Mouse (Mus musculus) CH12.LX (cell line): ENCODE measurements at regions not wholly inside any gene's neighbourhood (a gene's known extent, or its start where the extent isn't known, plus 50 kb on each side); places are given as distances from the start of the nearest gene placed in this dataset.
A peak's percentile ranks its signal among the peaks of the same experiment; 100 is the strongest.

Experiments
- DNase-seq: peaks from one replicate; pipeline ENCODE4 v3.0.0-alpha.2; 2013; ENCODE audit errors: extremely low read depth
- H3K27ac ChIP-seq: 2 replicates; pipeline ENCODE4 v1.5.1; 2012; ENCODE audit warnings: low read depth, mild to moderate bottlenecking, control low read depth, moderate library complexity; ENCODE audit not compliant: insufficient read depth
- H3K27me3 ChIP-seq: replicated peaks from 2 replicates; pipeline ENCODE3; 2012; ENCODE audit warnings: inconsistent platforms
- H3K36me3 ChIP-seq, 2 experiments: replicated peaks in 1 of 2; 2 replicates each; pipeline versions ENCODE3 to v1.6.1; 2012; ENCODE audit warnings: inconsistent platforms in 1 of 2, low read length in 1 of 2, mild to moderate bottlenecking in 1 of 2, mixed read lengths in 1 of 2, moderate library complexity in 1 of 2; ENCODE audit not compliant: control insufficient read depth in 1 of 2, insufficient read depth in 1 of 2
- H3K4me1 ChIP-seq, 2 experiments: 2 replicates each; pipeline ENCODE4 v1.6.1; 2012; ENCODE audit warnings: inconsistent platforms in 1 of 2, moderate library complexity in 1 of 2; ENCODE audit not compliant: insufficient read depth in 2 of 2, control insufficient read depth in 1 of 2
- H3K4me2 ChIP-seq: 2 replicates; pipeline ENCODE4 v1.6.1; 2012; ENCODE audit warnings: low read depth, mild to moderate bottlenecking, control low read depth; ENCODE audit not compliant: poor library complexity, insufficient read depth, severe bottlenecking
- H3K4me3 ChIP-seq, 3 experiments: fragments of 150-350 bp in 1 of 3; sonication (generic) in 1 of 3; replicated peaks in 1 of 3; 2 replicates each; pipeline versions ENCODE3 to v1.5.1; 2011 to 2012; ENCODE audit warnings: low read depth in 2 of 3, low read length in 2 of 3, mild to moderate bottlenecking in 2 of 3, moderate library complexity in 2 of 3, control low read depth in 1 of 3, improper control_type of control experiment in 1 of 3, inconsistent platforms in 1 of 3, mixed read lengths in 1 of 3; ENCODE audit not compliant: poor library complexity in 1 of 3
- H3K79me2 ChIP-seq: replicated peaks from 2 replicates; pipeline ENCODE4 v1.6.1; 2012; ENCODE audit warnings: mild to moderate bottlenecking, moderate library complexity; ENCODE audit not compliant: control insufficient read depth, poor library complexity, insufficient read depth, severe bottlenecking; ENCODE audit errors: extremely low read depth
- H3K9ac ChIP-seq: 2 replicates; pipeline ENCODE4 v1.6.1; 2012; ENCODE audit warnings: low read depth, mild to moderate bottlenecking, control low read depth, moderate library complexity; ENCODE audit not compliant: insufficient read depth
- H3K9me3 ChIP-seq: replicated peaks from 2 replicates; pipeline ENCODE3; 2012; ENCODE audit warnings: low read length, inconsistent platforms, mixed read lengths
- BHLHE40 ChIP-seq: IDR thresholded peaks from 2 replicates; pipeline ENCODE4 v1.6.1; 2011; ENCODE audit warnings: mild to moderate bottlenecking, low read depth, low read length, improper control_type of control experiment
- ELF1 ChIP-seq: IDR thresholded peaks from 2 replicates; pipeline ENCODE4 v1.6.1; 2014; ENCODE audit warnings: low read depth, mild to moderate bottlenecking, inconsistent platforms, low read length, improper control_type of control experiment
- EP300 ChIP-seq: IDR thresholded peaks from 2 replicates; pipeline ENCODE4 v1.6.1; 2011; ENCODE audit warnings: low read length, improper control_type of control experiment
- ETS1 ChIP-seq: conservative IDR thresholded peaks from 2 replicates; pipeline ENCODE4 v1.6.1; 2012; ENCODE audit warnings: low read depth, mild to moderate bottlenecking, inconsistent platforms, low read length, improper control_type of control experiment, moderate library complexity
- HCFC1 ChIP-seq: IDR thresholded peaks from 2 replicates; pipeline ENCODE4 v1.6.1; 2012; ENCODE audit warnings: low read depth, mild to moderate bottlenecking, inconsistent platforms, low read length, improper control_type of control experiment
- IRF4 ChIP-seq: IDR thresholded peaks from 2 replicates; pipeline ENCODE4 v1.6.1; 2014; ENCODE audit warnings: low read depth, mild to moderate bottlenecking, inconsistent platforms, low read length, improper control_type of control experiment
- JUND ChIP-seq: conservative IDR thresholded peaks from 2 replicates; pipeline ENCODE4 v1.6.1; 2011; ENCODE audit warnings: low read depth, low read length, improper control_type of control experiment
- MAX ChIP-seq: IDR thresholded peaks from 2 replicates; pipeline ENCODE4 v1.6.1; 2011; ENCODE audit warnings: low read length, improper control_type of control experiment
- MEF2A ChIP-seq: IDR thresholded peaks from 2 replicates; pipeline ENCODE4 v1.6.1; 2014; ENCODE audit warnings: low read depth, mild to moderate bottlenecking, inconsistent platforms, low read length, improper control_type of control experiment, borderline replicate concordance
- RCOR1 ChIP-seq: conservative IDR thresholded peaks from 2 replicates; pipeline ENCODE4 v1.6.1; 2012; ENCODE audit warnings: low read depth, mild to moderate bottlenecking, inconsistent platforms, low read length, improper control_type of control experiment
- SIN3A ChIP-seq: IDR thresholded peaks from 2 replicates; pipeline ENCODE4 v1.6.1; 2012; ENCODE audit warnings: low read length, improper control_type of control experiment, inconsistent platforms
- TBP ChIP-seq: conservative IDR thresholded peaks from 2 replicates; pipeline ENCODE4 v1.6.1; 2011; ENCODE audit warnings: low read depth, low read length, improper control_type of control experiment
- ZC3H11A ChIP-seq: IDR thresholded peaks from 2 replicates; pipeline ENCODE4 v1.6.1; 2012; ENCODE audit warnings: low read depth, mild to moderate bottlenecking, inconsistent platforms, low read length, improper control_type of control experiment
- dilution Hi-C: fragments of 300-500 bp; cut with MboI; formaldehyde crosslinking; loops from 2 replicates; pipeline ENCODE4 v1.14.3; 2020; ENCODE audit warnings: low sequenced_read_pairs; ENCODE audit not compliant: extremely low pct_unique_long_range_greater_than_20kb, extremely low pct_ligation_motif_present
- in situ Hi-C: fragments of 300-500 bp; cut with MboI; formaldehyde crosslinking; loops from 3 replicates; pipeline ENCODE4 v1.14.3; 2019; ENCODE audit warnings: low sequenced_read_pairs, low pct_ligation_motif_present, low pct_unique_long_range_greater_than_20kb, mixed read lengths

GRCm38 (mm10) chr12:39851610-39852009, 186.2 kb downstream of the Arl4a start (continued):
- peak; percentile 91 for TF ChIP-seq RCOR1
- TF ChIP-seq IRF4: peak; percentile 67; the same call in 1 of the 2 replicates

DNA sequence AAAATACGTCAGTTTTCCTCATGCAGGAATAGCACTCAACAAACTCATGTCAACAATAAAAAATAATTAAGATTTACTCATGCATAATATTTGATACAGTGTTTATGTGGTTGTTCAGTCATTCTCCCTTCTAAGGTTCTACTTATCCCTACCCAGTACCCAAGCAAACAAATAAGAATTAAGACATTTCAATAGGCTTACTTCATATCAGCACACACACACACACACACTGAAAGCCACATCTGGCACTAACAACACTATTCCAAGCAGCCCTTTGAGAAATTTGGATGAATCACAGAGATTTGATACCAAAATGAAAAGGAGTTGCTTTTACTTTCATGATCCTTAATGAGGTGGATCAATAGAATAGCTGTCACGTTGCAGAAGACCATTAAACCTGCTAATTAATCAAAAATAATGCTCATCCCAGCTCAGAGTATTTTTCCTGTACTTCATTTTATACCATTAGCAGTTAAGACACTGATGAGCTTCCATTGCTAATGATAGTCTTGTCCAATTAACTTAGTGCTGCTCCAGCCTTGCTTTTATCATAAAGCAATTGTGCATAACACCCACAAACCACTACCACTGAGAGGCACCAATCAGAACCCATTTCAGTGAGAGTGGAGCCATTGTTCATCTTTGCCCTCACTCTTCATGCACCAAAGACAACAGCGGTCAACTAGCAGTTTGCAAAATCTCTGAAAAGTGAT, 188.3 kb downstream of the Arl4a start:
- dilution Hi-C loops: no loop called here
- no peaks in the 10 kb centered on the region for H3K36me3 ChIP-seq
- in situ Hi-C loops: loop anchor here (10.0 to 25.0 kb wide), 2 partner anchors 165 to 187 kb away; no protein-coding TSS in a partner anchor

GRCm38 (mm10) chr12:39840615-39841014, 197.2 kb downstream of the Arl4a start:
- H3K36me3 ChIP-seq: no peaks in the 10 kb centered on the region
- H3K27ac ChIP-seq: no peak overlapping the region
- dilution Hi-C loops: no loop called here
- no peak for TF ChIP-seq JUND
- peak; percentile 33; the same call in 1 of the 2 replicates for TF ChIP-seq ETS1
- no peak overlapping the region for H3K4me3 ChIP-seq
- H3K27me3 ChIP-seq: no peaks in the 10 kb centered on the region
- no peak overlapping the region for H3K4me2 ChIP-seq
- in situ Hi-C loops: no loop called here
- no peak for DNase-seq
- no peaks in the 10 kb centered on the region for H3K79me2 ChIP-seq
- H3K4me1 ChIP-seq: peaks cover 0 to 11% of the 10 kb centered on the region in 2 experiments; a peak in 3 of 4 replicates
- no peak overlapping the region for H3K9ac ChIP-seq
- no peaks in the 10 kb centered on the region for H3K9me3 ChIP-seq

More for the DNA sequence above, 188.3 kb downstream of the Arl4a start:
- Histone ChIP-seq H3K79me2 (no peaks in the 10 kb centered on the region), H3K27ac (no peak overlapping the region), H3K4me1 (peaks cover 7 to 19% of the 10 kb centered on the region in 2 experiments; a peak in 3 of 4 replicates), H3K4me2 (no peak overlapping the region), H3K9me3 (no peaks in the 10 kb centered on the region), H3K9ac (no peak overlapping the region), H3K4me3 (no peak overlapping the region), H3K27me3 (no peaks in the 10 kb centered on the region)
- no peak for TF ChIP-seq SIN3A
- TF ChIP-seq EP300: no peak
- no peak for TF ChIP-seq ELF1
- no peak for TF ChIP-seq TBP
- no peak for DNase-seq

- no peak overlapping the region for H3K4me3 ChIP-seq
- no peak overlapping the region for H3K4me2 ChIP-seq
- in situ Hi-C loops (no loop called here), dilution Hi-C loops (no loop called here)
- H3K4me1 ChIP-seq: peaks cover 0 to 11% of the 10 kb centered on the region in 2 experiments; a peak in 3 of 4 replicates
- no peak for DNase-seq
- no peaks in the 10 kb centered on the region for H3K27me3 ChIP-seq
- no peaks in the 10 kb centered on the region for H3K79me2 ChIP-seq
- H3K27ac ChIP-seq: no peak overlapping the region
- H3K9ac ChIP-seq: no peak overlapping the region
- no peaks in the 10 kb centered on the region for H3K36me3 ChIP-seq
- H3K9me3 ChIP-seq: no peaks in the 10 kb centered on the region
- TF ChIP-seq MAX (no peak), TBP (no peak), BHLHE40 (no peak), ZC3H11A (no peak), MEF2A (no peak), HCFC1 (no peak), JUND (no peak)
Measured at GRCm38 (mm10) chr12:39840179-39840578, 197.6 kb downstream of the Arl4a start.
